Mouse (Mus musculus): Measurements from ENCODE around the gene Rom1. TPM values are rescaled to one million over a fixed set of nuclear protein-coding genes. Genes with fewer than 3 reads are reported as not detected.
"Not testable (repeated sequence)": the region's sequence is repeated elsewhere in the genome, so short reads cannot be mapped to it uniquely, and the experiment has no call there.

Gene Rom1
- polyA plus RNA-seq, 1 experiment from 2014 or later, result 3.1 TPM

- Histone ChIP-seq H3K27me3 (replicated peaks; ENCODE audit: low read depth, poor library complexity, severe bottlenecking) (no peaks in the 10 kb centered on the region), H3K4me1 (no peaks in the 10 kb centered on the region), H3K9me3 (no peaks in the 10 kb centered on the region), H3K27ac (replicated peaks) (no peak overlapping the region), H3K4me3 (no peak overlapping the region), H3K36me3 (replicated peaks) (peaks cover 85% of the 10 kb centered on the region)
- WGBS, result 96% methylated on average over 3 of the region's 3 CpGs
- no peak for DNase-seq (ENCODE audit: low spot score)
Observed at GRCm38 (mm10) chr19:8914212-8914611, 14.9 kb downstream of the Rom1 start.

- DNase-seq (ENCODE audit: low spot score), result no peak
- Histone ChIP-seq H3K27me3 (replicated peaks; ENCODE audit: low read depth, poor library complexity, severe bottlenecking) (no peaks in the 10 kb centered on the region), H3K36me3 (replicated peaks) (peaks cover 100% of the 10 kb centered on the region), H3K4me1 (no peaks in the 10 kb centered on the region), H3K4me3 (no peak overlapping the region), H3K9me3 (no peaks in the 10 kb centered on the region), H3K27ac (replicated peaks) (no peak overlapping the region)
- WGBS, result 93% methylated on average over 5 of the region's 5 CpGs
Observed at GRCm38 (mm10) chr19:8911810-8912209, 17.3 kb downstream of the Rom1 start.

- Histone ChIP-seq H3K4me1 (no peaks in the 10 kb centered on the region), H3K27ac (replicated peaks) (no peak overlapping the region), H3K4me3 (no peak overlapping the region), H3K27me3 (replicated peaks; ENCODE audit: low read depth, poor library complexity, severe bottlenecking) (no peaks in the 10 kb centered on the region), H3K9me3 (no peaks in the 10 kb centered on the region), H3K36me3 (replicated peaks) (peaks cover 100% of the 10 kb centered on the region)
- no peak for DNase-seq (ENCODE audit: low spot score)
- WGBS, result 90% methylated on average over 6 of the region's 6 CpGs
Observed at GRCm38 (mm10) chr19:8908531-8908930, 20.6 kb downstream of the Rom1 start.

GRCm38 (mm10) chr19:8903412-8903811, 25.7 kb downstream of the Rom1 start:
- H3K27me3 ChIP-seq (replicated peaks; ENCODE audit: low read depth, poor library complexity, severe bottlenecking), result no peaks in the 10 kb centered on the region
- H3K4me3 ChIP-seq, result no peak overlapping the region
- no peak for DNase-seq (ENCODE audit: low spot score)
- no peaks in the 10 kb centered on the region for H3K9me3 ChIP-seq
- H3K4me1 ChIP-seq, result peaks cover 11% of the 10 kb centered on the region
- no peak overlapping the region for H3K27ac ChIP-seq (replicated peaks)
- WGBS, result 95% methylated on average over 5 of the region's 5 CpGs
- H3K36me3 ChIP-seq (replicated peaks), result peaks cover 81% of the 10 kb centered on the region

GRCm38 (mm10) chr19:8899079-8899478, 30.1 kb downstream of the Rom1 start:
- WGBS, result 72% methylated on average over 3 of the region's 3 CpGs
- H3K27ac ChIP-seq (replicated peaks), result no peak overlapping the region
- peaks cover 37% of the 10 kb centered on the region for H3K4me1 ChIP-seq
- DNase-seq (ENCODE audit: low spot score), result no peak
- peaks cover 67% of the 10 kb centered on the region for H3K36me3 ChIP-seq (replicated peaks)
- H3K27me3 ChIP-seq (replicated peaks; ENCODE audit: low read depth, poor library complexity, severe bottlenecking), result no peaks in the 10 kb centered on the region
- H3K9me3 ChIP-seq, result no peaks in the 10 kb centered on the region
- peak overlapping the region; percentile 93 for H3K4me3 ChIP-seq

- H3K4me1 ChIP-seq, result peaks cover 42% of the 10 kb centered on the region
- no peaks in the 10 kb centered on the region for H3K27me3 ChIP-seq (replicated peaks; ENCODE audit: low read depth, poor library complexity, severe bottlenecking)
- WGBS, result 17% methylated on average over 13 of the region's 13 CpGs
- H3K9me3 ChIP-seq, result no peaks in the 10 kb centered on the region
- peak overlapping the region; percentile 93 for H3K4me3 ChIP-seq
- DNase-seq (ENCODE audit: low spot score), result no peak
- H3K27ac ChIP-seq (replicated peaks), result peak overlapping the region; percentile 96
- H3K36me3 ChIP-seq (replicated peaks), result peaks cover 62% of the 10 kb centered on the region
Observed at GRCm38 (mm10) chr19:8898576-8898975, 30.6 kb downstream of the Rom1 start.

GRCm38 (mm10) chr19:8897865-8898495, 31.2 kb downstream of the Rom1 start, which contains the start of gene Ganab:
Gene Ganab, plus strand, starts transcription at chr19:8898071.
- under 1% methylated on average over 53 of the region's 53 CpGs for WGBS

GRCm38 (mm10) chr19:8897211-8897864, 31.8 kb downstream of the Rom1 start:
- Histone ChIP-seq H3K4me3 (peak overlapping the region; percentile 93), H3K36me3 (replicated peaks) (peaks cover 49% of the 10 kb centered on the region), H3K4me1 (peaks cover 44% of the 10 kb centered on the region), H3K27ac (replicated peaks) (peak overlapping the region; percentile 96)
- peak; percentile 65 for DNase-seq (ENCODE audit: low spot score)
- not testable (repeated sequence) for H3K27me3 ChIP-seq (replicated peaks; ENCODE audit: low read depth, poor library complexity, severe bottlenecking); H3K9me3 ChIP-seq
- WGBS, result 26% methylated on average over 21 of the region's 21 CpGs

More at GRCm38 (mm10) chr19:8897865-8898495, 31.2 kb downstream of the Rom1 start, which contains the start of gene Ganab:
- DNase-seq (ENCODE audit: low spot score), result peak; percentile 98
- Histone ChIP-seq H3K4me1 (peaks cover 44% of the 10 kb centered on the region), H3K9me3 (no peaks in the 10 kb centered on the region), H3K27me3 (replicated peaks; ENCODE audit: low read depth, poor library complexity, severe bottlenecking) (no peaks in the 10 kb centered on the region), H3K4me3 (peak within 1 kb of the TSS; percentile 93), H3K27ac (replicated peaks) (peak within 1 kb of the TSS; percentile 96), H3K36me3 (replicated peaks) (peaks cover 56% of the 10 kb centered on the region)

- H3K36me3 ChIP-seq (replicated peaks), result peaks cover 45% of the 10 kb centered on the region
- H3K4me3 ChIP-seq, result peak overlapping the region; percentile 93; the same call in 1 of the 2 replicates
- DNase-seq (ENCODE audit: low spot score); H3K9me3 ChIP-seq; H3K27me3 ChIP-seq (replicated peaks; ENCODE audit: low read depth, poor library complexity, severe bottlenecking); H3K27ac ChIP-seq (replicated peaks): not testable (repeated sequence)
- WGBS, result 89% methylated on average over 5 of the region's 5 CpGs
- peaks cover 44% of the 10 kb centered on the region for H3K4me1 ChIP-seq
Observed at GRCm38 (mm10) chr19:8896231-8896630, 32.9 kb downstream of the Rom1 start.

GRCm38 (mm10) chr19:8895397-8895960, 33.7 kb downstream of the Rom1 start:
- no peak overlapping the region; the same call in 1 of the 2 replicates for H3K4me3 ChIP-seq

GRCm38 (mm10) chr19:8892829-8893766, 36.1 kb downstream of the Rom1 start, which contains the start of gene Ints5:
Gene Ints5, plus strand, starts transcription at chr19:8893005.
- peak; percentile 88 for DNase-seq (ENCODE audit: low spot score)
- Histone ChIP-seq H3K4me1 (peaks cover 38% of the 10 kb centered on the region), H3K9me3 (no peaks in the 10 kb centered on the region), H3K36me3 (replicated peaks) (peaks cover 51% of the 10 kb centered on the region), H3K27ac (replicated peaks) (peak within 1 kb of the TSS; percentile 95), H3K27me3 (replicated peaks; ENCODE audit: low read depth, poor library complexity, severe bottlenecking) (no peaks in the 10 kb centered on the region), H3K4me3 (peak within 1 kb of the TSS; percentile 91)
- WGBS, result 4% methylated on average over 54 of the region's 54 CpGs

More at GRCm38 (mm10) chr19:8895397-8895960, 33.7 kb downstream of the Rom1 start:
- no peak for DNase-seq (ENCODE audit: low spot score)
- H3K27ac ChIP-seq (replicated peaks), result no peak overlapping the region
- H3K36me3 ChIP-seq (replicated peaks), result peaks cover 47% of the 10 kb centered on the region
- whole genome bisulfite sequencing, result 89% methylated on average over 9 of the region's 9 CpGs
- no peaks in the 10 kb centered on the region for H3K27me3 ChIP-seq (replicated peaks; ENCODE audit: low read depth, poor library complexity, severe bottlenecking)
- H3K4me1 ChIP-seq, result peaks cover 44% of the 10 kb centered on the region
- no peaks in the 10 kb centered on the region for H3K9me3 ChIP-seq

Data from embryonic facial prominence, embryonic 10.5 days (tissue).